Mouse (Mus musculus): ENCODE data around the gene Pfkm. TPM values are rescaled to one million over a fixed set of nuclear protein-coding genes. Genes with fewer than 3 reads are reported as not detected.

The Pfkm gene
- polyA plus RNA-seq, 1 experiment from 2014 or later = 108 TPM

GRCm38 (mm10) chr15:98102401-98102800 is 10.0 kb downstream of the Pfkm start:
- 86% methylated on average over 6 of the region's 6 CpGs for WGBS
- no peak overlapping the region for H3K27ac ChIP-seq (replicated peaks in 1 of 2; ENCODE audit: control insufficient read depth in 1 of 2, insufficient read depth in 1 of 2, low read depth in 2 of 2, low read length in 2 of 2)
- H3K4me2 ChIP-seq (ENCODE audit: low read length) = no peak overlapping the region
- peaks cover 3% of the 10 kb centered on the region; the same call in 1 of the 2 replicates for H3K9me3 ChIP-seq (ENCODE audit: control insufficient read depth, low read length)
- no peak overlapping the region for H3K4me3 ChIP-seq (ENCODE audit: control insufficient read depth in 1 of 2, insufficient read depth in 1 of 2, low read depth in 1 of 2, low read length in 2 of 2)
- no peak for ATAC-seq (ENCODE audit: insufficient number of reproducible peaks, insufficient read depth, low FRiP score, low read depth)
- H3K36me3 ChIP-seq (ENCODE audit: control insufficient read depth, insufficient read depth, low read length) = no peaks in the 10 kb centered on the region
- H3K27me3 ChIP-seq (ENCODE audit: control insufficient read depth, insufficient read depth, low read length) = 0 out of 2 replicates have a peak, but pooled peaks cover 5% of the 10 kb centered on the region
- H3K9ac ChIP-seq (ENCODE audit: low read length) = no peak overlapping the region
- H3K4me1 ChIP-seq (ENCODE audit: control insufficient read depth in 2 of 2, insufficient read depth in 2 of 2, low read length in 2 of 2) = no peaks in the 10 kb centered on the region; a peak in 1 of 4 replicates

DNA sequence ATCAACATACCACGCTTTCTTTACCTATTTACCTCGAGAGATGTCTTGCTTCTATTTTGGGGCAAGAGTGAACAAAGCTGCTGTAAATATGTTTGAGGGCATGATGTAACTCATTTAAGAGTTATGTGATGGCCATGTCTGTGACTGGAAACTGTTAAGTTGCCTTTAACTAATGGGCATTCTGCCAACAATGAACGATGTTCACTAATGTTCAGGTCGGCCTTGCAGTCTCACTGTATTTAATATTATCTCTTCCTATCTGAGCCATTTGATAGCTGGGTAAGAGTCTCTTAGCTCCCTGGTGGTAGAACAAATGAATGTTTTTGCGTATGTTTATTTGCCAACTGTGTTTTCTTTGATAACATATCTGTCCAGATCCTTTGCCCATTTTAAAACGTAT is 14.1 kb downstream of the Pfkm start:
- no peak overlapping the region for H3K27ac ChIP-seq (replicated peaks in 1 of 2; ENCODE audit: control insufficient read depth in 1 of 2, insufficient read depth in 1 of 2, low read depth in 2 of 2, low read length in 2 of 2)
- no peak overlapping the region for H3K9ac ChIP-seq (ENCODE audit: low read length)
- no peak overlapping the region for H3K4me3 ChIP-seq (ENCODE audit: control insufficient read depth in 1 of 2, insufficient read depth in 1 of 2, low read depth in 1 of 2, low read length in 2 of 2)
- no peaks in the 10 kb centered on the region for H3K36me3 ChIP-seq (ENCODE audit: control insufficient read depth, insufficient read depth, low read length)
- 41% methylated on average over 6 of the region's 6 CpGs for WGBS
- ATAC-seq (ENCODE audit: insufficient number of reproducible peaks, insufficient read depth, low FRiP score, low read depth) = no peak
- 0 out of 2 replicates have a peak, but pooled peaks cover 5% of the 10 kb centered on the region for H3K27me3 ChIP-seq (ENCODE audit: control insufficient read depth, insufficient read depth, low read length)
- H3K4me1 ChIP-seq (ENCODE audit: control insufficient read depth in 2 of 2, insufficient read depth in 2 of 2, low read length in 2 of 2) = peaks cover 10 to 30% of the 10 kb centered on the region in 2 experiments
- H3K9me3 ChIP-seq (ENCODE audit: control insufficient read depth, low read length) = peaks cover 3% of the 10 kb centered on the region; the same call in 1 of the 2 replicates
- H3K4me2 ChIP-seq (ENCODE audit: low read length) = no peak overlapping the region

DNA sequence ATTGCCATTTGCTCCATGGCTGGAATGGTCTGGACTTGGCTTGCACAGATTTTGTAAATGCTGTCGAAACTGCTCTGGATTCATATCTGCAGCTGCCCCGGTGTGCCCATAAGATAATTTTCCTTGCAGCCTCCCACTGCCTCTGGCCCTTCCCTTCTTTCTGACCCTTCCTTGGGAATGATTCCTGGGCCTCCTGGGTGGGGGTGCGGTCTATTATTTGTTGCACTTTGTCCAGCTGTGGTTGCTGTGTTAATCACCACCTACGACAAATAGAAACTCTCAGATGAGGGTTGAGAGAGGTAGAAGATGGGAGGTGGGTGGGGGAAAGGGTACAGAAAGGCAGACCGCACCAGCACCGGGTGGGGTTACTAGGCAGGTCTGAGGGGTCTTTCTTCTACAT is 14.8 kb downstream of the Pfkm start:
- 0 out of 2 replicates have a peak, but pooled peaks cover 5% of the 10 kb centered on the region for H3K27me3 ChIP-seq (ENCODE audit: control insufficient read depth, insufficient read depth, low read length)
- ATAC-seq (ENCODE audit: insufficient number of reproducible peaks, insufficient read depth, low FRiP score, low read depth) = no peak
- H3K4me1 ChIP-seq (ENCODE audit: control insufficient read depth in 2 of 2, insufficient read depth in 2 of 2, low read length in 2 of 2) = peaks cover 12 to 37% of the 10 kb centered on the region in 2 experiments
- no peaks in the 10 kb centered on the region for H3K9me3 ChIP-seq (ENCODE audit: control insufficient read depth, low read length)
- peaks cover 3% of the 10 kb centered on the region for H3K36me3 ChIP-seq (ENCODE audit: control insufficient read depth, insufficient read depth, low read length)
- no peak overlapping the region for H3K4me3 ChIP-seq (ENCODE audit: control insufficient read depth in 1 of 2, insufficient read depth in 1 of 2, low read depth in 1 of 2, low read length in 2 of 2)
- WGBS = 76% methylated on average over 6 of the region's 6 CpGs
- H3K9ac ChIP-seq (ENCODE audit: low read length) = 0 out of 2 replicates have a peak overlapping the region, but pooled peaks have one; percentile 90
- peak overlapping the region; percentile 78; the same call in 1 of the 2 replicates for H3K4me2 ChIP-seq (ENCODE audit: low read length)
- H3K27ac ChIP-seq (replicated peaks in 1 of 2; ENCODE audit: control insufficient read depth in 1 of 2, insufficient read depth in 1 of 2, low read depth in 2 of 2, low read length in 2 of 2) = no peak overlapping the region

DNA sequence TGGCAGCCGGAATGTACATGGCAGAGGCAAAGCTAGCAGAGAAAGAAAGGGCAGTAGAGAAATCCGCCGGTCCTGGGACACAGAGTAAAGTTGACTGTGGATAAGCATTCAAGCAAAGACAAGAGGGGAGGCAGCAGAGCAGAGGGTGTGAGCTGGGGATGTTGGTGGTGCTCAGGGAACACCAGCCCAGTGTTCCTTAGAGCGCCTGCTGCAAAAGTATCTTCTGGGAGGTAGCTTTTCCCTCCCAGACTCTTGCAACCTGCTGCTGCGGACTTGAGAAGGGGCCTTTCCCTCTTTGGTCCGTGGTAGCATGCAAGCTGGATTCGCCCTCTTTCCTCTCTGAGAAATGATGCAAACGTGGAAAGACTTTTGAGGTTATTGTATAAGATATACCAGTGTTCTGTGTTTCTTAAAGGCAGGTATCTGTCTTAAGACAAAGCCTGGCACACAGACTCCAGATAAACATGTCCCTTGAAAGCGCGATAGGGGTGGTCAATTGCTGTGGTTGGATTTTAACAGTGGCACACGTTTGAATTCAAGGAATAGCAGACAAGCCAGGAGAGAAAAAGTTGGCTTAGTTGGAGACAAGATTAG is 15.4 kb downstream of the Pfkm start:
- Histone ChIP-seq H3K4me1 (ENCODE audit: control insufficient read depth in 2 of 2, insufficient read depth in 2 of 2, low read length in 2 of 2) (peaks cover 12 to 37% of the 10 kb centered on the region in 2 experiments), H3K4me3 (ENCODE audit: control insufficient read depth in 1 of 2, insufficient read depth in 1 of 2, low read depth in 1 of 2, low read length in 2 of 2) (peak overlapping the region; percentile 81 to 82), H3K9ac (ENCODE audit: low read length) (peak overlapping the region; percentile 90), H3K27me3 (ENCODE audit: control insufficient read depth, insufficient read depth, low read length) (0 out of 2 replicates have a peak, but pooled peaks cover 5% of the 10 kb centered on the region), H3K36me3 (ENCODE audit: control insufficient read depth, insufficient read depth, low read length) (peaks cover 8% of the 10 kb centered on the region), H3K4me2 (ENCODE audit: low read length) (peak overlapping the region; percentile 78), H3K9me3 (ENCODE audit: control insufficient read depth, low read length) (no peaks in the 10 kb centered on the region), H3K27ac (replicated peaks in 1 of 2; ENCODE audit: control insufficient read depth in 1 of 2, insufficient read depth in 1 of 2, low read depth in 2 of 2, low read length in 2 of 2) (peak overlapping the region in 1 of 2 experiments; percentile 82; a peak in 1 of 4 replicates)
- 28% methylated on average over 11 of the region's 11 CpGs for WGBS
- no peak for ATAC-seq (ENCODE audit: insufficient number of reproducible peaks, insufficient read depth, low FRiP score, low read depth)

- H3K9ac ChIP-seq (ENCODE audit: low read length) = peak overlapping the region; percentile 90
- H3K27me3 ChIP-seq (ENCODE audit: control insufficient read depth, insufficient read depth, low read length) = 0 out of 2 replicates have a peak, but pooled peaks cover 5% of the 10 kb centered on the region
- peak; percentile 82 for ATAC-seq (ENCODE audit: insufficient number of reproducible peaks, insufficient read depth, low FRiP score, low read depth)
- WGBS = 1% methylated on average over 36 of the region's 37 CpGs
- H3K4me2 ChIP-seq (ENCODE audit: low read length) = peak overlapping the region; percentile 78
- H3K36me3 ChIP-seq (ENCODE audit: control insufficient read depth, insufficient read depth, low read length) = peaks cover 13% of the 10 kb centered on the region
- H3K9me3 ChIP-seq (ENCODE audit: control insufficient read depth, low read length) = no peaks in the 10 kb centered on the region
- peaks cover 12 to 37% of the 10 kb centered on the region in 2 experiments for H3K4me1 ChIP-seq (ENCODE audit: control insufficient read depth in 2 of 2, insufficient read depth in 2 of 2, low read length in 2 of 2)
- H3K4me3 ChIP-seq (ENCODE audit: control insufficient read depth in 1 of 2, insufficient read depth in 1 of 2, low read depth in 1 of 2, low read length in 2 of 2) = peak overlapping the region; percentile 81 to 82
- H3K27ac ChIP-seq (replicated peaks in 1 of 2; ENCODE audit: control insufficient read depth in 1 of 2, insufficient read depth in 1 of 2, low read depth in 2 of 2, low read length in 2 of 2) = peak overlapping the region; percentile 82 to 84
Measured at GRCm38 (mm10) chr15:98108297-98109152, 16.1 kb downstream of the Pfkm start.

- Histone ChIP-seq H3K36me3 (ENCODE audit: control insufficient read depth, insufficient read depth, low read length) (peaks cover 29% of the 10 kb centered on the region), H3K4me3 (ENCODE audit: control insufficient read depth in 1 of 2, insufficient read depth in 1 of 2, low read depth in 1 of 2, low read length in 2 of 2) (no peak overlapping the region), H3K4me1 (ENCODE audit: control insufficient read depth in 2 of 2, insufficient read depth in 2 of 2, low read length in 2 of 2) (peaks cover 14 to 55% of the 10 kb centered on the region in 2 experiments), H3K27ac (replicated peaks in 1 of 2; ENCODE audit: control insufficient read depth in 1 of 2, insufficient read depth in 1 of 2, low read depth in 2 of 2, low read length in 2 of 2) (peak overlapping the region in 1 of 2 experiments; percentile 29; a peak in 1 of 4 replicates), H3K4me2 (ENCODE audit: low read length) (0 out of 2 replicates have a peak overlapping the region, but pooled peaks have one; percentile 17), H3K9ac (ENCODE audit: low read length) (no peak overlapping the region), H3K9me3 (ENCODE audit: control insufficient read depth, low read length) (no peaks in the 10 kb centered on the region), H3K27me3 (ENCODE audit: control insufficient read depth, insufficient read depth, low read length) (no peaks in the 10 kb centered on the region)
- 50% methylated on average over 5 of the region's 5 CpGs for WGBS
- peak; percentile 47 for ATAC-seq (ENCODE audit: insufficient number of reproducible peaks, insufficient read depth, low FRiP score, low read depth)
Measured at GRCm38 (mm10) chr15:98111791-98112190, 19.4 kb downstream of the Pfkm start.

GRCm38 (mm10) chr15:98114098-98114851 is 21.9 kb downstream of the Pfkm start:
- H3K4me1 ChIP-seq (ENCODE audit: control insufficient read depth in 2 of 2, insufficient read depth in 2 of 2, low read length in 2 of 2) = peaks cover 9 to 44% of the 10 kb centered on the region in 2 experiments; a peak in 3 of 4 replicates
- H3K4me2 ChIP-seq (ENCODE audit: low read length) = no peak overlapping the region
- H3K36me3 ChIP-seq (ENCODE audit: control insufficient read depth, insufficient read depth, low read length) = peaks cover 51% of the 10 kb centered on the region
- no peaks in the 10 kb centered on the region for H3K27me3 ChIP-seq (ENCODE audit: control insufficient read depth, insufficient read depth, low read length)
- ATAC-seq (ENCODE audit: insufficient number of reproducible peaks, insufficient read depth, low FRiP score, low read depth) = no peak
- no peaks in the 10 kb centered on the region for H3K9me3 ChIP-seq (ENCODE audit: control insufficient read depth, low read length)
- H3K9ac ChIP-seq (ENCODE audit: low read length) = no peak overlapping the region
- no peak overlapping the region for H3K4me3 ChIP-seq (ENCODE audit: control insufficient read depth in 1 of 2, insufficient read depth in 1 of 2, low read depth in 1 of 2, low read length in 2 of 2)
- H3K27ac ChIP-seq (replicated peaks in 1 of 2; ENCODE audit: control insufficient read depth in 1 of 2, insufficient read depth in 1 of 2, low read depth in 2 of 2, low read length in 2 of 2) = peak overlapping the region in 1 of 2 experiments; percentile 24; a peak in 1 of 4 replicates
- whole genome bisulfite sequencing = 82% methylated on average over 10 of the region's 10 CpGs

All from heart, embryonic 14.5 days (tissue).